Mouse (Mus musculus) gastrocnemius, adult 2 months (tissue): ENCODE results near the gene Degs2. TPM values are rescaled to one million over a fixed set of nuclear protein-coding genes. Genes with fewer than 3 reads are reported as not detected.

Experiments used
- DNase-seq: peaks from one replicate; pipeline ENCODE4 v3.0.0; 2022
- H3K27ac ChIP-seq: fragments of 200-600 bp; 2 replicates; pipeline ENCODE4 v1.8.1; 2022; ENCODE audit warnings: mild to moderate bottlenecking
- H3K4me3 ChIP-seq: fragments of 200-600 bp; 2 replicates; pipeline ENCODE4 v1.8.1; 2022; ENCODE audit warnings: mild to moderate bottlenecking, moderate library complexity
- CTCF ChIP-seq: fragments of 200-600 bp; IDR thresholded peaks from 2 replicates; pipeline ENCODE4 v1.8.1; 2022; ENCODE audit warnings: antibody characterized with exemption, mild to moderate bottlenecking, moderate library complexity
- intact Hi-C: fragments of 180-260 bp; cut with DNase I; formaldehyde crosslinking; loops from one replicate; pipeline ENCODE4 v1.15.1; 2025
- microRNA-seq: library from miRNA; unstranded; fragments of <30 nt; microRNA quantifications from one replicate; pipeline ENCODE4 v1.2.0, GENCODE M21; 2021
- total RNA-seq, 2 experiments: library from RNA; stranded (reverse); gene quantifications; 2 replicates each; pipeline ENCODE4 v1.2.3; 2021

The Degs2 gene
- total RNA-seq, 2 experiments from 2014 or later: not detected

GRCm38 (mm10) chr12:108630741-108631688 lies 71.1 kb downstream of the Degs2 start:
- no peak for TF ChIP-seq CTCF
- DNase-seq: no peak
- intact Hi-C loops: no loop called here
- no peak overlapping the region for H3K4me3 ChIP-seq
- H3K27ac ChIP-seq: no peak overlapping the region

DNA sequence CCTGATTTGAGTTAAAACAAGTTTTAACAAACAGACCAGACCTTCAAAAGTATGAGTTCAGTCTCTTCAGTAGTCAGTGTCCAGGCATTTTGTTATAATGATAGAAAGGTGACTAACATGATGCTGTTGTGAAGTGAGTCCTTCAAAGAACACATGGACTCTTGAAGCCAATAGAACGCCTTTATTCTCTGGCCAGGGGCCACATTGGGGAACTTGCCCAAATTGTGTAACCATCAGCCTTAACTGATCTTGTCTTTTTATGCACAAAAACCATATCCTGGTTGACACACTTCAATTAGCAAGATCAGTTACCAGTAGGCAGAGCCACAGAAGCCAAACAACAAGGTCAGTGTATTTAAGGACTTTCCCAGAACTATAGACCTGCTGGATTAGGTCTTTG lies 72.6 kb downstream of the Degs2 start:
- TF ChIP-seq CTCF: no peak
- intact Hi-C loops: no loop called here

More for the DNA sequence above, 72.6 kb downstream of the Degs2 start:
- Histone ChIP-seq H3K4me3 (no peak overlapping the region), H3K27ac (no peak overlapping the region)
- DNase-seq: no peak

Small RNA genes within 50 kb of the gene (microRNA-seq; reads per million reads assigned to microRNA genes)
- gene Gm23872 (not detected), gene Mir342 (685 reads per million, percentile 71 among the genes with 10 or more reads in this experiment)

Other genes starting within 250 kb of the Degs2 start
- 10 to 100 TPM in 1 of 2 experiments, 1 to 10 TPM in 1; 10.0 to 17.7 TPM for gene Evl, start 147.6 kb downstream of the Degs2 start, total RNA-seq
- gene Yy1, start 90.7 kb upstream of the Degs2 start, total RNA-seq: 10 to 100 TPM; 33.4 to 35.6 TPM
- 10 to 100 TPM; 11.9 to 12.1 TPM for gene Slc25a29, start 133.6 kb upstream of the Degs2 start, total RNA-seq
- gene Slc25a47, start 133.7 kb upstream of the Degs2 start, total RNA-seq: 1 to 10 TPM; 7.7 to 8.8 TPM
- 1 to 10 TPM; 2.5 to 5.3 TPM for gene Wdr25, start 191.3 kb upstream of the Degs2 start, total RNA-seq
- 10 to 100 TPM; 28.4 to 29.1 TPM for gene Wars, start 191.9 kb upstream of the Degs2 start, total RNA-seq